9 mouse cellular contexts compared by ENCODE assay signal in the genomic region with DNA sequence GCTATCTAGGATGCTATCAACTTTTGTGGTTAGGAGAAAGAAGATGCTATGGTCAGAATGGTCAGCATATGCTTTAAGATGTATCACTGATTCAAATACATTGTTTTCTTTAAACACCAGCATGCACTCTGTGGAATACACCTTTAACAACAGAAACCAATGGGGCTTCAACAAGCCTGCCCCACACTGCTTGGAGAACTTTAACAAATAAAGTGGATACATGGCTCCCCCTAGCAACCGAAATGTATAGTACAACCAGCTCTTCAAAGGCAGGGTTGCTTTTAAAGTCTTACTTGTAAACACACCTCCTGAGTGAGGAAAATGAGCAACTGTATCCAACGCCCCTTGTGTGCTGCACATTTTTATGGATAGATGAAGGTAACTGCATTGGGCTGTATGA.
A peak's percentile ranks its signal among the peaks of the same experiment; 100 is the strongest.
DNase-seq lines count a peak whose midpoint lies in the region; ATAC-seq and TF ChIP-seq lines count a peak whose summit lies in the region.
"Had no signal": no experiment of that assay in that cellular context is flagged by ENCODE, and none has a peak within 500 bp of the region (broad histone marks: within the 10 kb centered on the region; RNA-seq: fewer than 3 reads in every experiment).

No protein-coding gene starts in this region.

- H3K4me1 ChIP-seq in heart, adult 2 months (ENCODE audit: control insufficient read depth, insufficient read depth, low read length), result no peaks in the 10 kb centered on the region
- H3K4me1 ChIP-seq in heart, embryonic 10.5 days, result no peaks in the 10 kb centered on the region
- no peaks in the 10 kb centered on the region for H3K4me1 ChIP-seq in E14TG2a.4 (replicated peaks; ENCODE audit: low read depth, low read length)
- H3K4me1 ChIP-seq in hindbrain, embryonic 16.5 days (ENCODE audit: control insufficient read depth, insufficient read depth, low read depth, low read length), result no peaks in the 10 kb centered on the region
- H3K4me1 ChIP-seq: heart, embryonic 13.5 days had no signal

- no peak overlapping the region for H3K4me2 ChIP-seq in hindbrain, embryonic 16.5 days (ENCODE audit: low read length)
- H3K4me2 ChIP-seq: heart, embryonic 13.5 days had no signal

- no peaks in the 10 kb centered on the region for H3K36me3 ChIP-seq in heart, adult 2 months (ENCODE audit: control insufficient read depth, insufficient read depth, low read length)
- no peaks in the 10 kb centered on the region for H3K36me3 ChIP-seq in heart, embryonic 10.5 days
- no peaks in the 10 kb centered on the region for H3K36me3 ChIP-seq in E14TG2a.4 (ENCODE audit: insufficient read depth, low read length)
- no peaks in the 10 kb centered on the region for H3K36me3 ChIP-seq in hindbrain, embryonic 16.5 days (ENCODE audit: control insufficient read depth, insufficient read depth, low read length)
- H3K36me3 ChIP-seq: heart, embryonic 13.5 days had no signal

- peak; percentile 67; the same call in 1 of the 2 replicates for ATAC-seq in hindbrain, embryonic 16.5 days
- no peak for ATAC-seq in monocyte, adult 5-6 weeks (replicated peaks; ENCODE audit: insufficient number of reproducible peaks, low FRiP score, low TSS enrichment, poor library complexity, severe bottlenecking)

- H3K79me2 ChIP-seq in heart, adult 2 months (replicated peaks; ENCODE audit: control insufficient read depth, insufficient read depth, low read length), result no peaks in the 10 kb centered on the region

- TF ChIP-seq POLR2A in heart, adult 2 months (IDR thresholded peaks at IDR 0.05; ENCODE audit: insufficient read depth, low read depth, low read length), result no peak

- H3K27me3 ChIP-seq in heart, adult 2 months (ENCODE audit: control insufficient read depth, insufficient read depth, low read length), result no peaks in the 10 kb centered on the region
- H3K27me3 ChIP-seq in heart, embryonic 10.5 days (ENCODE audit: insufficient read depth, poor library complexity, severe bottlenecking), result no peaks in the 10 kb centered on the region
- no peaks in the 10 kb centered on the region for H3K27me3 ChIP-seq in E14TG2a.4 (ENCODE audit: insufficient read depth, low read length)
- H3K27me3 ChIP-seq in hindbrain, embryonic 16.5 days (replicated peaks; ENCODE audit: control insufficient read depth, insufficient read depth, low read length), result no peaks in the 10 kb centered on the region
- H3K27me3 ChIP-seq: heart, embryonic 13.5 days had no signal

- H3K9ac ChIP-seq in heart, adult 2 months (ENCODE audit: low read depth, low read length), result no peak overlapping the region
- no peak overlapping the region for H3K9ac ChIP-seq in hindbrain, embryonic 16.5 days (ENCODE audit: low read depth, low read length)
- H3K9ac ChIP-seq: heart, embryonic 13.5 days had no signal

- 3% methylated on average over 2 of the region's 2 CpGs for WGBS in heart, adult 2 months
- 8% methylated on average over 2 of the region's 2 CpGs for whole genome bisulfite sequencing in heart, embryonic 10.5 days
- WGBS in hindbrain, embryonic 16.5 days, result 12% methylated on average over 2 of the region's 2 CpGs

- TF ChIP-seq CTCF in heart, adult 2 months (IDR thresholded peaks at IDR 0.05), result peak; percentile 47
- peak; percentile 50 for TF ChIP-seq CTCF in E14TG2a.4 (conservative IDR thresholded peaks at IDR 0.05; ENCODE audit: low read length)

- no peak for DNase-seq in heart, adult 2 months
- DNase-seq in heart, embryonic 10.5 days (ENCODE audit: low spot score), result no peak
- DNase-seq in cerebellum, postnatal 36 days, result peak; percentile 31 to 53
- DNase-seq in mesoderm, embryonic 11.5 days (ENCODE audit: low read depth, low spot score), result peak; percentile 54
- DNase-seq in thymus, postnatal 25 days, result peak; percentile 29

- H3K27ac ChIP-seq in heart, adult 2 months, result no peak overlapping the region
- no peak overlapping the region for H3K27ac ChIP-seq in heart, embryonic 10.5 days
- H3K27ac ChIP-seq in hindbrain, embryonic 16.5 days (ENCODE audit: low read depth, low read length), result no peak overlapping the region
- H3K27ac ChIP-seq: heart, embryonic 13.5 days had no signal

- TF ChIP-seq EP300 in heart, adult 2 months (IDR thresholded peaks at IDR 0.05; ENCODE audit: insufficient read depth, low read depth, low read length), result no peak

- intact Hi-C loops in heart, adult 2 months (cut with DNase I), result no loop called here

- no peaks in the 10 kb centered on the region for H3K9me3 ChIP-seq in heart, embryonic 10.5 days
- no peaks in the 10 kb centered on the region for H3K9me3 ChIP-seq in E14TG2a.4 (ENCODE audit: low read length)
- no peaks in the 10 kb centered on the region for H3K9me3 ChIP-seq in hindbrain, embryonic 16.5 days (ENCODE audit: control insufficient read depth, low read length)
- H3K9me3 ChIP-seq: heart, embryonic 13.5 days had no signal

- H3K4me3 ChIP-seq in heart, adult 2 months, result no peak overlapping the region
- H3K4me3 ChIP-seq in heart, embryonic 10.5 days, result no peak overlapping the region
- H3K4me3 ChIP-seq in E14TG2a.4 (replicated peaks; ENCODE audit: low read length), result no peak overlapping the region
- no peak overlapping the region for H3K4me3 ChIP-seq in hindbrain, embryonic 16.5 days (ENCODE audit: low read length)
- H3K4me3 ChIP-seq: heart, embryonic 13.5 days had no signal

Comparison
In these comparisons a context has a peak if more than half of its experiments do, and no peak if none do; other contexts are left out.
1. DNase-seq: peak in cerebellum, postnatal 36 days (2 of 2), mesoderm, embryonic 11.5 days (single experiment) and thymus, postnatal 25 days (single experiment); none in heart, adult 2 months (0 of 2) and heart, embryonic 10.5 days (single experiment).